Mouse (Mus musculus): ENCODE measurements around the gene Olfr873. TPM values are rescaled to one million over a fixed set of nuclear protein-coding genes. Genes with fewer than 3 reads are reported as not detected.
"Not testable (repeated sequence)": the region's sequence is repeated elsewhere in the genome, so short reads cannot be mapped to it uniquely, and the experiment has no call there.

The Olfr873 gene
- polyA plus RNA-seq (2014; fragmentation: Nextera tagmentation; extraction: Ambion mirVana) = not detected in 2 replicates

- H3K4me1 ChIP-seq (ENCODE audit: control insufficient read depth, insufficient read depth, low read length) = no peaks in the 10 kb centered on the region
- no peak within 1 kb of the TSS for H3K4me3 ChIP-seq (replicated peaks; ENCODE audit: low read depth, low read length)
- no peak for ATAC-seq (ENCODE audit: low FRiP score, low TSS enrichment)
- H3K9me3 ChIP-seq (ENCODE audit: control insufficient read depth, low read length) = peaks cover 5% of the 10 kb centered on the region; the same call in 1 of the 2 replicates
- no peak within 1 kb of the TSS for H3K27ac ChIP-seq (replicated peaks; ENCODE audit: low read depth, low read length)
- no peaks in the 10 kb centered on the region for H3K27me3 ChIP-seq (ENCODE audit: control insufficient read depth, insufficient read depth, low read length)
- 85% methylated on average over 1 of the region's 1 CpGs for WGBS
- H3K36me3 ChIP-seq (ENCODE audit: control insufficient read depth, insufficient read depth, low read length) = no peaks in the 10 kb centered on the region
- H3K9ac ChIP-seq (replicated peaks; ENCODE audit: low read length) = no peak within 1 kb of the TSS
- no peak within 1 kb of the TSS for H3K4me2 ChIP-seq (ENCODE audit: low read length)
- DNase-seq = no peak
These were observed at the start of gene Olfr873 for GRCm38 (mm10) chr9:20298232-20298631. TSS of gene Olfr873 (plus strand) at chr9:20298532.

GRCm38 (mm10) chr9:20282051-20282450 lies 16.3 kb upstream of the Olfr873 start, which contains the start of gene Olfr39:
TSS of gene Olfr39 (plus strand) at chr9:20282351.
- Histone ChIP-seq H3K27ac (replicated peaks; ENCODE audit: low read depth, low read length) (no peak within 1 kb of the TSS), H3K4me2 (ENCODE audit: low read length) (no peak within 1 kb of the TSS), H3K4me3 (replicated peaks; ENCODE audit: low read depth, low read length) (no peak within 1 kb of the TSS), H3K27me3 (ENCODE audit: control insufficient read depth, insufficient read depth, low read length) (no peaks in the 10 kb centered on the region), H3K9ac (replicated peaks; ENCODE audit: low read length) (no peak within 1 kb of the TSS), H3K4me1 (ENCODE audit: control insufficient read depth, insufficient read depth, low read length) (no peaks in the 10 kb centered on the region), H3K36me3 (ENCODE audit: control insufficient read depth, insufficient read depth, low read length) (no peaks in the 10 kb centered on the region), H3K9me3 (ENCODE audit: control insufficient read depth, low read length) (no peaks in the 10 kb centered on the region)
- 89% methylated on average over 1 of the region's 1 CpGs for WGBS
- DNase-seq (no peak), ATAC-seq (ENCODE audit: low FRiP score, low TSS enrichment) (no peak)

DNA sequence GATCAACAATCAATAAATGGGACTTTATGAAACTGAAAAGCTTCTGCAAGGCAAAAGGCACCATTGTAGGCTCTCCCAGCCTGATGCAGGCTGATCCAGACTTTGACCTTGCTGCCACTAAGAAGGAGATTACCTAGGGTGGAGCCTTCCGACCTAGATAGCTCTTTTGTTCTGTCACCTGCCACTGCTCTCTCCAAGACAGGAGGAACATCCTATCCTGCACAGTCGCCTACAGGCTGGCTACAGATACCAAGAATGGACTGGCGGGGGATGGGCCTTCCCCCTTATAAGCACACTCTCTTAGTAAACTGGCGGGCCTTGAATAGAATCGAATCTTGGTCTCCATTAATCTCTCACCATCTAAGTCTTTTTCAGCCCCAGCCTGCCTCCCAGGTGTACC lies 2.8 kb upstream of the Olfr873 start:
- H3K4me3 ChIP-seq (replicated peaks; ENCODE audit: low read depth, low read length); H3K27ac ChIP-seq (replicated peaks; ENCODE audit: low read depth, low read length); H3K36me3 ChIP-seq (ENCODE audit: control insufficient read depth, insufficient read depth, low read length); H3K9ac ChIP-seq (replicated peaks; ENCODE audit: low read length); H3K4me1 ChIP-seq (ENCODE audit: control insufficient read depth, insufficient read depth, low read length); ATAC-seq (ENCODE audit: low FRiP score, low TSS enrichment); H3K4me2 ChIP-seq (ENCODE audit: low read length); H3K9me3 ChIP-seq (ENCODE audit: control insufficient read depth, low read length); H3K27me3 ChIP-seq (ENCODE audit: control insufficient read depth, insufficient read depth, low read length); DNase-seq: not testable (repeated sequence)
- WGBS = 81% methylated on average over 5 of the region's 5 CpGs

DNA sequence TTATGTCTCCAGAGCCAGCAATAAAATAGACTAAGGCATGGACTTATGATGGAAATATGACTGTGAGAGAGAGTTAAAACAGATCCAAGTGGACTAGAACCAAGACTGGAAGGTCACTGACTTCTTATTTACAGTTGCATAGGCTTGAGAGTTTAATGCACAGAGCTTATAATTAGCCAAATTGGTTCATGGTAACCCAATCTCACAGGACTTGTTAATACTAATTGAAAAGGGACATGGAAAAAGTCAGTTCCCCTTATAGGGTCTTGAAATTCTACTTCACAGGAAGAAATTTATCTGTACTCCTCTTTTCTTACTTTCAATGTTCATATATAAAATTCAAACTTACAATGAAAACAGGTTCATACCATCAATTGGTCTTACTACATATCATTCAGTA lies 37.7 kb downstream of the Olfr873 start, which contains the start of gene Olfr18:
Olfr18 (minus strand) TSS at position 101 of the 400 bp plus-strand sequence.
- Histone ChIP-seq H3K9ac (replicated peaks; ENCODE audit: low read length) (no peak within 1 kb of the TSS), H3K27me3 (ENCODE audit: control insufficient read depth, insufficient read depth, low read length) (no peaks in the 10 kb centered on the region), H3K36me3 (ENCODE audit: control insufficient read depth, insufficient read depth, low read length) (no peaks in the 10 kb centered on the region), H3K4me1 (ENCODE audit: control insufficient read depth, insufficient read depth, low read length) (no peaks in the 10 kb centered on the region), H3K27ac (replicated peaks; ENCODE audit: low read depth, low read length) (no peak within 1 kb of the TSS), H3K4me3 (replicated peaks; ENCODE audit: low read depth, low read length) (no peak within 1 kb of the TSS), H3K9me3 (ENCODE audit: control insufficient read depth, low read length) (no peaks in the 10 kb centered on the region), H3K4me2 (ENCODE audit: low read length) (no peak within 1 kb of the TSS)
- DNase-seq (no peak), ATAC-seq (ENCODE audit: low FRiP score, low TSS enrichment) (no peak)

DNA sequence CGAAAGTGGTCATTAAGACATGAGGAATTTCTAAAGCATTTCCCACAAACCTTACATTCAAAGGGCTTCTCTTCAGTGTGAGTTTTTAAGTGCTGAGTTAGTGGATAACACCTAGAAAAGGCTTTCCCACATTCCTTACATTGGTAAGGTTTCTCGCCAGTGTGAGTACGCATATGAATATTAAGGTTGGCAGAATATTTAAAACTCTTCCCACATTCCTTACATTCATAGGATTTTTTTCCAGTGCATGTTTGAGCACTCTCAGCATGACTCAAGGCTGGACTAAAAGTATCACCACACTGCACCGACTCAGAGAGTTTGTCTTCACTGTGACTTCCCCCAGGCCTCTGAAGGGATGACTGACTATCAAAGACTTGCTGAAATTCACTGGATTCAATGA lies 50.2 kb downstream of the Olfr873 start:
- ATAC-seq (ENCODE audit: low FRiP score, low TSS enrichment) = no peak
- 95% methylated on average over 4 of the region's 4 CpGs for WGBS
- H3K9ac ChIP-seq (replicated peaks; ENCODE audit: low read length) = no peak overlapping the region
- H3K27me3 ChIP-seq (ENCODE audit: control insufficient read depth, insufficient read depth, low read length) = no peaks in the 10 kb centered on the region
- no peaks in the 10 kb centered on the region for H3K4me1 ChIP-seq (ENCODE audit: control insufficient read depth, insufficient read depth, low read length)
- no peak overlapping the region for H3K4me2 ChIP-seq (ENCODE audit: low read length)
- H3K27ac ChIP-seq (replicated peaks; ENCODE audit: low read depth, low read length) = no peak overlapping the region
- H3K4me3 ChIP-seq (replicated peaks; ENCODE audit: low read depth, low read length) = no peak overlapping the region
- H3K36me3 ChIP-seq (ENCODE audit: control insufficient read depth, insufficient read depth, low read length) = peaks cover 44% of the 10 kb centered on the region
- H3K9me3 ChIP-seq (ENCODE audit: control insufficient read depth, low read length) = 0 out of 2 replicates have a peak, but pooled peaks cover under 1% of the 10 kb centered on the region
- no peak for DNase-seq

Other genes with a start within 250 kb of the Olfr873 start
- not detected in 2 replicates for gene Olfr867, start 241.0 kb upstream of the Olfr873 start, polyA plus RNA-seq (2014; fragmentation: Nextera tagmentation; extraction: Ambion mirVana)
- not detected in 2 replicates for gene Olfr868, start 199.9 kb upstream of the Olfr873 start, polyA plus RNA-seq (2014; fragmentation: Nextera tagmentation; extraction: Ambion mirVana)
- not detected in 2 replicates for gene Olfr869, start 169.5 kb upstream of the Olfr873 start, polyA plus RNA-seq (2014; fragmentation: Nextera tagmentation; extraction: Ambion mirVana)
- gene Olfr870, start 124.5 kb upstream of the Olfr873 start, polyA plus RNA-seq (2014; fragmentation: Nextera tagmentation; extraction: Ambion mirVana) = not detected in 2 replicates
- not detected in 2 replicates for gene Olfr871, start 86.3 kb upstream of the Olfr873 start, polyA plus RNA-seq (2014; fragmentation: Nextera tagmentation; extraction: Ambion mirVana)
- not detected in 2 replicates for gene Olfr872, start 61.4 kb upstream of the Olfr873 start, polyA plus RNA-seq (2014; fragmentation: Nextera tagmentation; extraction: Ambion mirVana)
- not detected in 2 replicates for gene Olfr39, start 16.2 kb upstream of the Olfr873 start, polyA plus RNA-seq (2014; fragmentation: Nextera tagmentation; extraction: Ambion mirVana)
- gene Olfr18, start 37.6 kb downstream of the Olfr873 start, polyA plus RNA-seq (2014; fragmentation: Nextera tagmentation; extraction: Ambion mirVana) = 0.08 and 0.32 TPM in 2 replicates
- 49.2 and 50.5 TPM in 2 replicates for gene Zfp560, start 86.6 kb downstream of the Olfr873 start, polyA plus RNA-seq (2014; fragmentation: Nextera tagmentation; extraction: Ambion mirVana)
- 25.3 and 31.0 TPM in 2 replicates for gene Zfp26, start 161.6 kb downstream of the Olfr873 start, polyA plus RNA-seq (2014; fragmentation: Nextera tagmentation; extraction: Ambion mirVana)
- 30.1 and 39.5 TPM in 2 replicates for gene Zfp426, start 194.2 kb downstream of the Olfr873 start, polyA plus RNA-seq (2014; fragmentation: Nextera tagmentation; extraction: Ambion mirVana)
- 98.2 and 123 TPM in 2 replicates for gene Zfp266, start 222.9 kb downstream of the Olfr873 start, polyA plus RNA-seq (2014; fragmentation: Nextera tagmentation; extraction: Ambion mirVana)